Mouse (Mus musculus) hindbrain, postnatal 0 days (tissue): ENCODE measurements around the gene Snrpd2. TPM values are rescaled to one million over a fixed set of nuclear protein-coding genes. Genes with fewer than 3 reads are reported as not detected.

Source experiments
- ATAC-seq: fragments of 200-750 bp; cut with Nextera tagmentation; 2 replicates; pipeline ENCODE4 v1.8.0; 2017; ENCODE audit warnings: mild to moderate bottlenecking, moderate TSS enrichment, moderate library complexity
- DNase-seq: peaks from one replicate; pipeline ENCODE4 v3.0.0-alpha.2; 2015; ENCODE audit warnings: low spot score
- H3K27ac ChIP-seq: fragments of 300-500 bp; sonication (generic); 2 replicates; pipeline ENCODE4 v1.5.1; 2014; ENCODE audit warnings: mild to moderate bottlenecking
- H3K27me3 ChIP-seq: fragments of 300-500 bp; sonication (generic); 2 replicates; pipeline ENCODE4 v1.6.1; 2014; ENCODE audit warnings: low read length, mixed read lengths; ENCODE audit not compliant: insufficient read depth
- H3K36me3 ChIP-seq: fragments of 300-500 bp; sonication (generic); 2 replicates; pipeline ENCODE4 v1.6.1; 2014; ENCODE audit warnings: low read length, mixed read lengths; ENCODE audit not compliant: insufficient read depth
- H3K4me1 ChIP-seq: fragments of 300-500 bp; sonication (generic); 2 replicates; pipeline ENCODE4 v1.6.1; 2014; ENCODE audit warnings: antibody characterized with exemption, low read length, mixed read lengths; ENCODE audit not compliant: insufficient read depth
- H3K4me2 ChIP-seq: fragments of 300-500 bp; sonication (generic); 2 replicates; pipeline ENCODE4 v1.6.1; 2014; ENCODE audit warnings: low read depth, mild to moderate bottlenecking, low read length, moderate library complexity, mixed read lengths
- H3K4me3 ChIP-seq: fragments of 300-500 bp; sonication (generic); 2 replicates; pipeline ENCODE4 v1.5.1; 2014; ENCODE audit warnings: low read length
- H3K9ac ChIP-seq: fragments of 300-500 bp; sonication (generic); replicated peaks from 2 replicates; pipeline ENCODE4 v1.6.1; 2014; ENCODE audit warnings: mild to moderate bottlenecking, low read length, moderate library complexity, mixed read lengths
- H3K9me3 ChIP-seq: fragments of 300-500 bp; sonication (generic); 2 replicates; pipeline ENCODE4 v1.6.1; 2016; ENCODE audit warnings: low read length, mixed read lengths
- CTCF ChIP-seq: IDR thresholded peaks from 2 replicates; pipeline ENCODE4 v1.5.1; 2016; ENCODE audit warnings: antibody characterized with exemption, control low read depth, low read depth
- WGBS: fragments of 180-500 bp; shearing (Covaris S2); extraction: QIAGEN DNeasy Blood & Tissue Kit; methylation state at CpG from one replicate; pipeline ENCODE4 v1.1.7; 2014; 5-methylcytosine and 5-hydroxymethylcytosine counted together
- polyA plus RNA-seq: library from polyadenylated mRNA; unstranded; fragments of >200 nt; fragmentation: Nextera tagmentation; extraction: Ambion mirVana; gene quantifications from 2 replicates; pipeline ENCODE4 v1.2.1, GENCODE M21; 2015
- total RNA-seq: library from RNA; depleted of rRNA; stranded (reverse); fragments of >200 nt; gene quantifications from 2 replicates; pipeline ENCODE4 v1.2.3, GENCODE M21; 2014; rRNA removed

Gene Snrpd2
- total RNA-seq (34.1 and 42.9 TPM in 2 replicates), polyA plus RNA-seq (114 and 118 TPM in 2 replicates)

GRCm38 (mm10) chr7:19149626-19150025 is at the start of gene Snrpd2:
TSS of gene Snrpd2 (plus strand) at chr7:19149722.
- peak within 1 kb of the TSS; percentile 81 for H3K4me2 ChIP-seq
- peak within 1 kb of the TSS; percentile 69 for H3K9ac ChIP-seq
- peak within 1 kb of the TSS; percentile 72 for H3K27ac ChIP-seq
- no peaks in the 10 kb centered on the region for H3K9me3 ChIP-seq
- H3K4me1 ChIP-seq: peaks cover 12% of the 10 kb centered on the region
- peak within 1 kb of the TSS; percentile 58 for H3K4me3 ChIP-seq
- no peak for TF ChIP-seq CTCF
- ATAC-seq (peak; percentile 93), DNase-seq (peak; percentile 99)
- H3K36me3 ChIP-seq: peaks cover 33% of the 10 kb centered on the region
- no peaks in the 10 kb centered on the region for H3K27me3 ChIP-seq
- under 1% methylated on average over 24 of the region's 24 CpGs for WGBS

GRCm38 (mm10) chr7:19100290-19100689 is 49.2 kb upstream of the Snrpd2 start:
- no peak overlapping the region for H3K4me2 ChIP-seq
- ATAC-seq: no peak
- H3K36me3 ChIP-seq: no peaks in the 10 kb centered on the region
- no peaks in the 10 kb centered on the region for H3K27me3 ChIP-seq
- no peaks in the 10 kb centered on the region for H3K4me1 ChIP-seq
- DNase-seq: no peak
- TF ChIP-seq CTCF: no peak
- H3K27ac ChIP-seq: no peak overlapping the region
- WGBS: 90% methylated on average over 1 of the region's 1 CpGs
- peaks cover 3% of the 10 kb centered on the region; the same call in 1 of the 2 replicates for H3K9me3 ChIP-seq
- H3K9ac ChIP-seq: no peak overlapping the region
- H3K4me3 ChIP-seq: no peak overlapping the region

DNA sequence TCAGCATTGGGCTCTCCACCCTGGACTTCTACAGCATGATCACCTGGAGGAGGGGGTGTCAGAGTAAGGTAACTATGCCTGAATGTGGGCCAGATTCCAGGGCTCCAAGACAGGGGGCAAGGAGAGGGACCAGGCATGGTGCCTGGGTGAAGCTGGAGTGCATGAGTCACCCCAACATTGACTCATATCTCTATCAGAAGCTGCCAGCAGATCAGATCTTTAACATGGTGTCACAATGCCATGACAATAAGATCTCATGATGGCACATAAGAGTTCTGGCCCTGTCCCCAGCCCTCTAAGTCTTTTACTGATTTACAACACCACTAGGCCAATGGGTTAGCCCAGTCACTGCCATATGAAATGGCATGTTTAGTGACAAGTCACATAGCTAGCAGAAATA is 45.8 kb upstream of the Snrpd2 start:
- ATAC-seq: no peak
- H3K4me3 ChIP-seq: no peak overlapping the region
- no peak for DNase-seq
- no peaks in the 10 kb centered on the region for H3K27me3 ChIP-seq
- no peak for TF ChIP-seq CTCF
- H3K4me1 ChIP-seq: no peaks in the 10 kb centered on the region
- no peak overlapping the region for H3K9ac ChIP-seq
- H3K27ac ChIP-seq: no peak overlapping the region
- H3K36me3 ChIP-seq: no peaks in the 10 kb centered on the region
- H3K4me2 ChIP-seq: no peak overlapping the region
- H3K9me3 ChIP-seq: peaks cover 3% of the 10 kb centered on the region; the same call in 1 of the 2 replicates

- Histone ChIP-seq H3K27me3 (no peaks in the 10 kb centered on the region), H3K4me3 (no peak overlapping the region), H3K9ac (no peak overlapping the region), H3K4me2 (no peak overlapping the region), H3K4me1 (no peaks in the 10 kb centered on the region), H3K27ac (no peak overlapping the region), H3K9me3 (peaks cover 3% of the 10 kb centered on the region; the same call in 1 of the 2 replicates), H3K36me3 (no peaks in the 10 kb centered on the region)
- TF ChIP-seq CTCF: no peak
- WGBS: 77% methylated on average over 2 of the region's 2 CpGs
- no peak for ATAC-seq
- DNase-seq: no peak
Observed at GRCm38 (mm10) chr7:19104486-19104885, 45.0 kb upstream of the Snrpd2 start.

DNA sequence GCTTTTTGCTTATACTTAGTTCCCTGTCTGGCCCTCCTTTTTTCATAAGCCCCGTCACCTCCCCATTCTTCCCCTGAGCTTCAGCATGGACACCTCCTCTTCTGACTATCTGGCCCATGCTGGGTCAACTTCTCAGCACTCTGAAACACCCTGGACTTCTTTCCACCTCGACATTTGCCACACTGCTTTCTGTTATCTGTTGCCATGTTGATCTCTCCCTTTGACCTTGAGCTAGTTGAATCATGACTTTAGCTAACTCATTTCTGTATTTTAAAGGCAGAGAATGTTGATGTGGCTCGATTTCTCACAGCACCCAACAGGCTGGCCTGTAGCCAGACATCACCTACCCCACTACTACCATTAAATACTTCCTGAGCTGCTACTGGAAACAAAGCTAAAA is 42.1 kb upstream of the Snrpd2 start:
- 62% methylated on average over 3 of the region's 3 CpGs for WGBS
- Histone ChIP-seq H3K4me1 (no peaks in the 10 kb centered on the region), H3K27ac (no peak overlapping the region), H3K9ac (no peak overlapping the region), H3K36me3 (no peaks in the 10 kb centered on the region), H3K27me3 (no peaks in the 10 kb centered on the region), H3K9me3 (peaks cover 3% of the 10 kb centered on the region; the same call in 1 of the 2 replicates), H3K4me2 (no peak overlapping the region), H3K4me3 (no peak overlapping the region)
- DNase-seq (no peak), ATAC-seq (no peak)
- no peak for TF ChIP-seq CTCF

DNA sequence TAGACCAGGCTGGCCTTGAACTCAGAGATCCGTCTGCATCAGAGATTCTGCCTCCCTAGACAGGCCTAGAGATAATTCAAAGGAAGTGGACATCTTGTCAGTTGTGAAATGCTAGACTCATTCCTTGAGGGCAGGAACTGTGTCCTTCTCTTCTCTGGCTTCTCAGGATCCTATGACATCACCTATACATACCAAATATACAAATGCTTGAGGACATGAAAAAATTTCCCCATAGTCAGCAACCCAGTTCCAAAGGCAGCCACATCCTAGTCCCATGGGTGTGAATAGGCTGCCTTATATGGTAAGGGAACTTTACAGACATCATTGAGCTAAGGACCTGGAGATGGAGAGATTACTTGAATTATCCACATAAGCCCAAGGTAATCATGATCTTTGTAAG is 40.0 kb upstream of the Snrpd2 start:
- Histone ChIP-seq H3K4me1 (no peaks in the 10 kb centered on the region), H3K4me2 (no peak overlapping the region), H3K9me3 (no peaks in the 10 kb centered on the region), H3K4me3 (no peak overlapping the region), H3K9ac (no peak overlapping the region), H3K27ac (no peak overlapping the region), H3K36me3 (no peaks in the 10 kb centered on the region), H3K27me3 (no peaks in the 10 kb centered on the region)
- DNase-seq (no peak), ATAC-seq (no peak)
- 90% methylated on average over 1 of the region's 1 CpGs for WGBS
- no peak for TF ChIP-seq CTCF

DNA sequence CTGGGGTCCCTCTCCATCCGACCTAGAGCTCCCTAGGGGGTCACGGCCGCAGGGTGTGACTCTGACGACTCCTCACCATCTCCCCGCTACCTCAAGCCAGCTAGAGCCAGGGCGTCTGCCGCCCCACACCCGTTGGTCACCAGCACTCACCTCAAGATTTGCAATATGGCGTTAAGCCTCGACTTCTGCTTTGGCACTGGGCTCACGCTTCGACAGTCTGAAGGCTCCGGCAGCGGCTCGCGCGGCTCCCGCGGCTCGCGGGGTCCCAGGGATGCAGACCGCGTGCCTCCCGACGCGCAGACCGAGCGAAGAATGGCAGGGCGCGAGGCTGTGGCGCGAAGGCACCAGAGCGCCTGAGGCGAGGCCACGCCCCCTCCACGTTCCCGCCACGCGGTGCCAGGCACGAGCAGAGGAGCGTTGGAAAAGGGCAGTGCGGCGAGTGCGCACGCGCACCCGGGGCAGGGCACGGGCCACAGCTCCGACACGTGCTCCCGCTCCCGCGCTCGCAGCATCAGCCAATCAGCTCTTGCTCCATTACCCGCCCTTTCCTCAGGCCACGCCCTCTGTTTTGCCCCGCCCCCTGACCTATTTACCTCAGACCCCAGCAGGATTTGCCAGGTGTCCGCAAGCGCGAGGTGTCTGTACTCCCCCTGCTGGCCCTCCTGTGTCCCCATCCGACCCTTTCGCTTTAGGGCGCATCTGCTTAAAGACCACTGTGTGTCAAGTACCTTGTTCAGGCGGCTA is 31.3 kb upstream of the Snrpd2 start, which contains the start of gene Gm4969:
Gm4969 (minus strand) TSS at position 341 of the 744 bp plus-strand sequence.
- WGBS: 18% methylated on average over 64 of the region's 64 CpGs
- H3K9me3 ChIP-seq: no peaks in the 10 kb centered on the region
- H3K4me2 ChIP-seq: peak within 1 kb of the TSS; percentile 55
- ATAC-seq (peak; percentile 83), DNase-seq (peak; percentile 91)
- no peaks in the 10 kb centered on the region for H3K27me3 ChIP-seq
- peaks cover 16% of the 10 kb centered on the region for H3K4me1 ChIP-seq
- peak within 1 kb of the TSS; percentile 39 for H3K4me3 ChIP-seq
- peak within 1 kb of the TSS; percentile 62; the same call in 1 of the 2 replicates for H3K27ac ChIP-seq
- 0 out of 2 replicates have a peak within 1 kb of the TSS, but pooled peaks have one; percentile 38 for H3K9ac ChIP-seq
- peak; percentile 57 for TF ChIP-seq CTCF
- H3K36me3 ChIP-seq: no peaks in the 10 kb centered on the region
